9 mouse cellular contexts compared by ENCODE assay signal in genomic region chr8:57322961-57323941, GRCm38 (mm10). TPM values are rescaled to one million over a fixed set of nuclear protein-coding genes. Genes with fewer than 3 reads are reported as not detected.
DNase-seq lines count a peak whose midpoint lies in the region; ATAC-seq lines count a peak whose summit lies in the region.
"Had no signal": no experiment of that assay in that cellular context is flagged by ENCODE, and none has a peak within 500 bp of the region (broad histone marks: within the 10 kb centered on the region; RNA-seq: fewer than 3 reads in every experiment).

No protein-coding gene starts in this region.

- no peak for ATAC-seq in forebrain, embryonic 11.5 days (replicated peaks; ENCODE audit: low FRiP score)
- no peak for ATAC-seq in forebrain, embryonic 16.5 days
- ATAC-seq in midbrain, embryonic 14.5 days (ENCODE audit: low FRiP score, low TSS enrichment), result no peak
- no peak for ATAC-seq in midbrain, embryonic 16.5 days
- ATAC-seq in limb, embryonic 12.5 days (ENCODE audit: insufficient number of reproducible peaks, insufficient read depth, low FRiP score, low TSS enrichment, low read depth), result no peak

- H3K9me3 ChIP-seq in forebrain, embryonic 11.5 days (ENCODE audit: control insufficient read depth, low read length), result no peaks in the 10 kb centered on the region
- no peaks in the 10 kb centered on the region for H3K9me3 ChIP-seq in forebrain, embryonic 16.5 days (ENCODE audit: control insufficient read depth, low read length)
- no peaks in the 10 kb centered on the region for H3K9me3 ChIP-seq in midbrain, embryonic 14.5 days (ENCODE audit: control insufficient read depth, low read length)
- H3K9me3 ChIP-seq in midbrain, embryonic 16.5 days (replicated peaks; ENCODE audit: control insufficient read depth, low read length, poor library complexity, severe bottlenecking), result no peaks in the 10 kb centered on the region
- H3K9me3 ChIP-seq in limb, embryonic 12.5 days, result no peaks in the 10 kb centered on the region

- H3K4me3 ChIP-seq in forebrain, embryonic 11.5 days (ENCODE audit: low read depth, low read length), result no peak overlapping the region
- no peak overlapping the region for H3K4me3 ChIP-seq in forebrain, embryonic 16.5 days (replicated peaks; ENCODE audit: low read length)
- no peak overlapping the region for H3K4me3 ChIP-seq in midbrain, embryonic 14.5 days (replicated peaks; ENCODE audit: low read depth, low read length)
- H3K4me3 ChIP-seq in midbrain, embryonic 16.5 days (ENCODE audit: low read depth, low read length), result no peak overlapping the region
- H3K4me3 ChIP-seq in limb, embryonic 12.5 days (replicated peaks), result peak overlapping the region; percentile 86

- no peak overlapping the region for H3K9ac ChIP-seq in forebrain, embryonic 11.5 days (ENCODE audit: low read length)
- H3K9ac ChIP-seq in forebrain, embryonic 16.5 days (replicated peaks; ENCODE audit: low read depth, low read length), result no peak overlapping the region
- no peak overlapping the region for H3K9ac ChIP-seq in midbrain, embryonic 14.5 days (replicated peaks; ENCODE audit: low read length)
- H3K9ac ChIP-seq in midbrain, embryonic 16.5 days (ENCODE audit: low read depth, low read length), result no peak overlapping the region
- H3K9ac ChIP-seq in limb, embryonic 12.5 days (replicated peaks), result peak overlapping the region; percentile 100

- no peak overlapping the region for H3K27ac ChIP-seq in forebrain, embryonic 11.5 days (ENCODE audit: low read depth, low read length)
- no peak overlapping the region for H3K27ac ChIP-seq in forebrain, embryonic 16.5 days (ENCODE audit: low read length)
- no peak overlapping the region for H3K27ac ChIP-seq in midbrain, embryonic 14.5 days (replicated peaks; ENCODE audit: low read depth, low read length)
- no peak overlapping the region for H3K27ac ChIP-seq in midbrain, embryonic 16.5 days (ENCODE audit: low read length)
- peak overlapping the region; percentile 99 for H3K27ac ChIP-seq in limb, embryonic 12.5 days

- H3K4me1 ChIP-seq in forebrain, embryonic 11.5 days (replicated peaks; ENCODE audit: control insufficient read depth, insufficient read depth, low read length), result peaks cover 10% of the 10 kb centered on the region
- H3K4me1 ChIP-seq in forebrain, embryonic 16.5 days (replicated peaks; ENCODE audit: control insufficient read depth, insufficient read depth, low read length), result peaks cover 15% of the 10 kb centered on the region
- H3K4me1 ChIP-seq in midbrain, embryonic 14.5 days (ENCODE audit: control insufficient read depth, insufficient read depth, low read length), result peaks cover 9% of the 10 kb centered on the region
- peaks cover 9% of the 10 kb centered on the region for H3K4me1 ChIP-seq in midbrain, embryonic 16.5 days (ENCODE audit: control insufficient read depth, insufficient read depth, low read length)
- H3K4me1 ChIP-seq in limb, embryonic 12.5 days (replicated peaks), result peaks cover 26% of the 10 kb centered on the region

- H3K27me3 ChIP-seq in forebrain, embryonic 11.5 days (ENCODE audit: control insufficient read depth, insufficient read depth, low read length), result peaks cover 94% of the 10 kb centered on the region
- peaks cover 71% of the 10 kb centered on the region for H3K27me3 ChIP-seq in forebrain, embryonic 16.5 days (replicated peaks; ENCODE audit: control insufficient read depth, insufficient read depth, low read length)
- H3K27me3 ChIP-seq in midbrain, embryonic 14.5 days (ENCODE audit: control insufficient read depth, insufficient read depth, low read length), result peaks cover 96% of the 10 kb centered on the region
- peaks cover 40% of the 10 kb centered on the region for H3K27me3 ChIP-seq in midbrain, embryonic 16.5 days (ENCODE audit: control insufficient read depth, insufficient read depth, low read depth, low read length)
- peaks cover 36% of the 10 kb centered on the region for H3K27me3 ChIP-seq in limb, embryonic 12.5 days

- under 1% methylated on average over 31 of the region's 31 CpGs for WGBS in forebrain, embryonic 11.5 days
- WGBS in forebrain, embryonic 16.5 days, result 1% methylated on average over 31 of the region's 31 CpGs
- under 1% methylated on average over 31 of the region's 31 CpGs for WGBS in midbrain, embryonic 14.5 days
- WGBS in midbrain, embryonic 16.5 days, result under 1% methylated on average over 31 of the region's 31 CpGs
- under 1% methylated on average over 31 of the region's 31 CpGs for WGBS in limb, embryonic 12.5 days

- no peaks in the 10 kb centered on the region for H3K36me3 ChIP-seq in forebrain, embryonic 11.5 days (ENCODE audit: control insufficient read depth, insufficient read depth, low read length)
- H3K36me3 ChIP-seq in forebrain, embryonic 16.5 days (ENCODE audit: control insufficient read depth, insufficient read depth), result no peaks in the 10 kb centered on the region
- no peaks in the 10 kb centered on the region for H3K36me3 ChIP-seq in midbrain, embryonic 14.5 days (ENCODE audit: control insufficient read depth, insufficient read depth, low read length)
- H3K36me3 ChIP-seq in midbrain, embryonic 16.5 days (ENCODE audit: control insufficient read depth, insufficient read depth, low read length), result no peaks in the 10 kb centered on the region
- H3K36me3 ChIP-seq in limb, embryonic 12.5 days, result peaks cover 21% of the 10 kb centered on the region; the same call in 1 of the 2 replicates

- DNase-seq in forebrain, embryonic 11.5 days (ENCODE audit: low spot score), result peak; percentile 67
- DNase-seq in midbrain, embryonic 14.5 days, result peak; percentile 33
- DNase-seq in right cerebral cortex, postnatal 36 days (ENCODE audit: low spot score in 2 of 2), result no peak
- DNase-seq in left cerebral cortex, adult 8-10 months (ENCODE audit: low spot score in 2 of 2), result no peak
- DNase-seq in left cerebral cortex, adult 18-20 months (ENCODE audit: low spot score in 2 of 2), result no peak
- DNase-seq: thymus, postnatal 25 days had no signal

- no peak overlapping the region for H3K4me2 ChIP-seq in forebrain, embryonic 11.5 days (ENCODE audit: low read depth, low read length, severe bottlenecking)
- no peak overlapping the region for H3K4me2 ChIP-seq in forebrain, embryonic 16.5 days (ENCODE audit: low read length)
- no peak overlapping the region for H3K4me2 ChIP-seq in midbrain, embryonic 14.5 days (ENCODE audit: low read length)
- H3K4me2 ChIP-seq in midbrain, embryonic 16.5 days (ENCODE audit: low read length), result no peak overlapping the region
- H3K4me2 ChIP-seq in limb, embryonic 12.5 days, result peak overlapping the region; percentile 74

RNA-seq across cellular contexts. Expression of gene Hand2, which starts 2.5 kb away (rescaled TPM):
- not detected in 2 replicates for polyA plus RNA-seq in forebrain, embryonic 11.5 days (2014; fragmentation: Nextera tagmentation; extraction: Ambion mirVana)
- polyA plus RNA-seq in forebrain, embryonic 16.5 days (2015; fragmentation: Nextera tagmentation; extraction: Ambion mirVana), result not detected in 2 replicates
- polyA plus RNA-seq in midbrain, embryonic 14.5 days (2014; fragmentation: Nextera tagmentation; extraction: Ambion mirVana), result not detected in 2 replicates
- not detected in 2 replicates for polyA plus RNA-seq in midbrain, embryonic 16.5 days (2015; fragmentation: Nextera tagmentation; extraction: Ambion mirVana)
- 19.6 and 23.7 TPM in 2 replicates for polyA plus RNA-seq in limb, embryonic 12.5 days (2016; fragmentation: Nextera tagmentation; extraction: Ambion mirVana)
- total RNA-seq in left cerebral cortex, adult 8-10 months (2022), result not detected
- total RNA-seq in left cerebral cortex, adult 18-20 months (2021), result not detected

Comparison
In these comparisons a context has a peak if more than half of its experiments do, and no peak if none do; other contexts are left out.
1. DNase-seq: peak in forebrain, embryonic 11.5 days (single experiment) and midbrain, embryonic 14.5 days (single experiment); none in right cerebral cortex, postnatal 36 days (0 of 2), left cerebral cortex, adult 8-10 months (0 of 2) and left cerebral cortex, adult 18-20 months (0 of 2).
2. RNA of gene Hand2, which starts 2.5 kb away (polyA plus RNA-seq): 19.6 to 23.7 TPM in limb, embryonic 12.5 days; not detected in forebrain, embryonic 11.5 days, not detected in forebrain, embryonic 16.5 days, not detected in midbrain, embryonic 14.5 days and not detected in midbrain, embryonic 16.5 days; every median in the first group is over 10 times any median in the second.